Mouse (Mus musculus) heart, postnatal 0 days (tissue): Measurements from ENCODE around the gene Arrb1. TPM values are rescaled to one million over a fixed set of nuclear protein-coding genes. Genes with fewer than 3 reads are reported as not detected.

ENCODE experiments used
- ATAC-seq: fragments of 200-750 bp; cut with Nextera tagmentation; 2 replicates; pipeline ENCODE4 v1.8.0; 2017; ENCODE audit warnings: low read depth, moderate number of reproducible peaks, moderate library complexity; ENCODE audit not compliant: insufficient read depth
- DNase-seq: peaks from one replicate; pipeline ENCODE4 v3.0.0-alpha.2; 2016; ENCODE audit warnings: low spot score
- H3K27ac ChIP-seq: fragments of 300-500 bp; sonication (generic); 2 replicates; pipeline ENCODE4 v1.5.1; 2014; ENCODE audit warnings: low read depth, mild to moderate bottlenecking
- H3K27me3 ChIP-seq: fragments of 300-500 bp; sonication (generic); 2 replicates; pipeline ENCODE4 v1.6.1; 2014; ENCODE audit warnings: low read length, mixed read lengths; ENCODE audit not compliant: control insufficient read depth, insufficient read depth
- H3K36me3 ChIP-seq: fragments of 300-500 bp; sonication (generic); replicated peaks from 2 replicates; pipeline ENCODE4 v1.6.1; 2014; ENCODE audit warnings: low read length, mixed read lengths; ENCODE audit not compliant: control insufficient read depth, insufficient read depth
- H3K4me1 ChIP-seq: fragments of 300-500 bp; sonication (generic); 2 replicates; pipeline ENCODE4 v1.6.1; 2014; ENCODE audit warnings: antibody characterized with exemption; ENCODE audit not compliant: control insufficient read depth, insufficient read depth
- H3K4me2 ChIP-seq: fragments of 300-500 bp; sonication (generic); 2 replicates; pipeline ENCODE4 v1.6.1; 2014; ENCODE audit warnings: low read depth, mild to moderate bottlenecking, low read length, moderate library complexity
- H3K4me3 ChIP-seq: fragments of 300-500 bp; sonication (generic); 2 replicates; pipeline ENCODE4 v1.5.1; 2014; ENCODE audit warnings: low read depth, low read length
- H3K9ac ChIP-seq: fragments of 300-500 bp; sonication (generic); replicated peaks from 2 replicates; pipeline ENCODE4 v1.6.1; 2014; ENCODE audit warnings: low read depth, low read length, mixed read lengths
- H3K9me3 ChIP-seq: fragments of 300-500 bp; sonication (generic); replicated peaks from 2 replicates; pipeline ENCODE4 v1.6.1; 2016; ENCODE audit warnings: low read length; ENCODE audit not compliant: control insufficient read depth
- CTCF ChIP-seq: IDR thresholded peaks from 2 replicates; pipeline ENCODE4 v1.5.1; 2016; ENCODE audit warnings: antibody characterized with exemption, control low read depth, low read depth
- EP300 ChIP-seq: IDR thresholded peaks from 2 replicates; pipeline ENCODE4 v1.6.1; 2016; ENCODE audit warnings: antibody characterized with exemption, low read depth
- WGBS: fragments of 180-500 bp; shearing (Covaris S2); extraction: QIAGEN DNeasy Blood & Tissue Kit; methylation state at CpG from one replicate; pipeline ENCODE4 v1.1.7; 2014; 5-methylcytosine and 5-hydroxymethylcytosine counted together
- polyA plus RNA-seq: library from polyadenylated mRNA; unstranded; fragments of >200 nt; fragmentation: Nextera tagmentation; extraction: Ambion mirVana; gene quantifications from 2 replicates; pipeline ENCODE4 v1.2.1, GENCODE M21; 2015
- total RNA-seq: library from RNA; depleted of rRNA; stranded (reverse); fragments of >200 nt; gene quantifications from 2 replicates; pipeline ENCODE4 v1.2.3, GENCODE M21; 2014; ENCODE audit warnings: low replicate concordance

The Arrb1 gene
- total and polyA plus RNA-seq, 2 experiments from 2014 or later, result 3.3 to 23.8 TPM

DNA sequence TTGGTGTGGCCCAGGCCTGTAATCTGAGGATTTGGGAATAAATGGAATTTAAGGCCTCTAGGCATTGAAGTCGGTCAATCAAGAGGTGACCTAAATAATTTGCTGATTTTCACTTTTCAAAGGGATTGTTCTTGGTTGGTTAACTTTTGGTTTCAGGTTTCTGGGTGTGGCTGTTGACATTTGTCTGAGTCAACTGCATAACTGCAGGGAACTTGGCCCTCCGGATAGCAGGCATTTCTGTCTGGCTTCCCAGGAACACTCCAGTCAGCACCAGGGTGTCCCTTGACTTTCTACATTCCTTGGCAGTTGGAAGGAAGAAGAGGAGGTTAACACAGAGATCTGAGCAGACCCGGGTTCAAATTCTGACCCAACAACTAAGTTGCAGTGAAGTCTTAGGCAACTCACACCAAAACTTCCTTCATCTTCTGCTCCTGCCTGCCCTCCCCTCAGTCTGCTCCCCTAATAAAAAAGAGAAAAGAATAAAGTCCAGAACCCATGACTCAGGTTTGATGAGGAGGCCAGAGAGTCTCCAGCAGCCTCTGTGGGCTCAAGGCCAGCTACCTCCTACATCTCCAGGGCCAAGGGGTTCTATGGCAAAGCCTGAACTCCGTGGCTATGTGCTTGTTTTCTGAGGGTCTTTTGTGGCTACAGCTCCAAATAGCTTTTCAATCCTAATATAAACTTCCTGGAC is 16.2 kb upstream of the Arrb1 start:
- 0 out of 2 replicates have a peak, but pooled peaks cover 4% of the 10 kb centered on the region for H3K9me3 ChIP-seq
- H3K9ac ChIP-seq, result no peak overlapping the region
- H3K4me3 ChIP-seq, result no peak overlapping the region
- H3K4me1 ChIP-seq, result no peaks in the 10 kb centered on the region
- TF ChIP-seq EP300, result no peak
- no peak for TF ChIP-seq CTCF
- no peaks in the 10 kb centered on the region for H3K36me3 ChIP-seq
- no peaks in the 10 kb centered on the region for H3K27me3 ChIP-seq
- H3K27ac ChIP-seq, result no peak overlapping the region
- DNase-seq, result no peak
- WGBS, result 51% methylated on average over 4 of the region's 4 CpGs
- no peak overlapping the region for H3K4me2 ChIP-seq
- ATAC-seq, result no peak

DNA sequence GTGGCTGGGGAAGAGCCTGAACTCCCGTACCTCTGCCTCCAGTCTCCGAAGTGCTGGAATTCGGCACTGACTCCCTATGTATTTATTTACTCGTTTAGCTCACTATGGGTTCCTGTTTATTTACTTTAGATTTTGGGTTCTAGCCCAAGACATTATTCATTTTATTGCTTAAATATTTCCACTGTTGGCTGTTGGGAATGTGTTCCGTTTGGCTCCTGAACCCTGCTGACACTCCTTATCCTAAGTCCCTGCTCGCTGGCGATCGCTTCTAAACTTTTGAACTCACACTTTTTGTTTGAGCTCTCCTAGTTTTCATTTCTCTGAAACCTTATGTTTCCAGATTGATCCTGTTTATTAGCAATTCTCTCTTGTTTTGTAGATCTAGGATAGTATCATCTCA is 12.1 kb upstream of the Arrb1 start:
- ATAC-seq (no peak), DNase-seq (no peak)
- Histone ChIP-seq H3K4me3 (no peak overlapping the region), H3K27ac (no peak overlapping the region), H3K9ac (no peak overlapping the region), H3K4me1 (no peaks in the 10 kb centered on the region), H3K36me3 (no peaks in the 10 kb centered on the region), H3K4me2 (no peak overlapping the region), H3K27me3 (no peaks in the 10 kb centered on the region), H3K9me3 (0 out of 2 replicates have a peak, but pooled peaks cover 4% of the 10 kb centered on the region)
- TF ChIP-seq CTCF, result no peak
- no peak for TF ChIP-seq EP300
- WGBS, result 62% methylated on average over 8 of the region's 8 CpGs

DNA sequence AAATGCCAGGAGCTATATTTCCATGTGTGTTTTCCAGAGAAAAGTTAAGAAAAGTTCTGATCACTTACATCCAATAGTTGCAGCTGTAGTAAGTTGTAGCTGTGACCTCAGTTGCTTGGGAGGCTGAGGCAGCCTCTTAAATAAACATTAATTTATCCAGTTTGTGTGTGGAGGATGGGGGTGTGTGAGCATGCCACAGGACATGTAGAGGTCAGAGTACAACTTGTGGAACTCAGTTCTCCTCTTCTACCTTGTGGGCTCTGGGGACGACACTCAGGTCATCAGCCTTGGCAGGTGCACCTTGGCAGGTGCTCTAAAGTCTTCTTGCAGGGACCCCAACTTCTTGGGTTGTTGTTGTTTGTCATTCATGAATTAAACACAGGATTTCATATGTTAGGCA is 11.4 kb upstream of the Arrb1 start:
- no peak for ATAC-seq
- H3K27ac ChIP-seq, result no peak overlapping the region

DNA sequence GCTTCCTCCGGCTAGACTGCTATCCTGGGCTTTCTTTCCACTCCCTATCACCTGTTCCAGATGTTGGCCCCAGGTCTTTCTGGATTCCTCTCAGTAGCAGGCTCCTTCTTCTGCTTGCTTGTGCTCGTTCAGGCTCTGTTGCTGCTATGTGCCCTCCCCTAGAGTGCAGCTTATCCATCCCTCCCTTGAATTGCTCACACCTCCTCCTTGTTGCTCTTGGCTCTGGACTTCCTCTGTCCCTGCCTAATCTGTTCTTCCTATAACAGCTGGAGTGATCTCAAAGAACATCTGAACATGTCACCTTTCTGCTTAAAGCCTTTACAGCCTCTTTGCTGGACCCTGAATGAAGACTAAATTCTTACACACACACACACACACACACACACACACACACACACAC is 6.7 kb upstream of the Arrb1 start:
- H3K9me3 ChIP-seq, result no peaks in the 10 kb centered on the region
- ATAC-seq, result no peak

More for the DNA sequence above, 11.4 kb upstream of the Arrb1 start:
- Histone ChIP-seq H3K27me3 (no peaks in the 10 kb centered on the region), H3K4me3 (no peak overlapping the region), H3K9me3 (0 out of 2 replicates have a peak, but pooled peaks cover 4% of the 10 kb centered on the region), H3K4me1 (no peaks in the 10 kb centered on the region), H3K4me2 (no peak overlapping the region), H3K9ac (no peak overlapping the region), H3K36me3 (no peaks in the 10 kb centered on the region)
- TF ChIP-seq CTCF (no peak), EP300 (no peak)
- no peak for DNase-seq
- 86% methylated on average over 1 of the region's 1 CpGs for WGBS

GRCm38 (mm10) chr7:99529410-99529809 is 5.9 kb upstream of the Arrb1 start:
- H3K9ac ChIP-seq, result no peak overlapping the region
- ATAC-seq (no peak), DNase-seq (no peak)
- H3K4me1 ChIP-seq, result no peaks in the 10 kb centered on the region
- 40% methylated on average over 5 of the region's 5 CpGs for WGBS
- H3K4me2 ChIP-seq, result no peak overlapping the region
- TF ChIP-seq EP300 (no peak), CTCF (no peak)
- H3K4me3 ChIP-seq, result no peak overlapping the region
- no peaks in the 10 kb centered on the region for H3K27me3 ChIP-seq
- no peak overlapping the region for H3K27ac ChIP-seq
- no peaks in the 10 kb centered on the region for H3K36me3 ChIP-seq
- no peaks in the 10 kb centered on the region for H3K9me3 ChIP-seq

More for the DNA sequence above, 6.7 kb upstream of the Arrb1 start:
- no peak overlapping the region for H3K27ac ChIP-seq
- WGBS, result 29% methylated on average over 2 of the region's 2 CpGs
- H3K36me3 ChIP-seq, result no peaks in the 10 kb centered on the region
- no peaks in the 10 kb centered on the region for H3K4me1 ChIP-seq
- no peak overlapping the region for H3K9ac ChIP-seq
- no peak overlapping the region for H3K4me3 ChIP-seq
- no peaks in the 10 kb centered on the region for H3K27me3 ChIP-seq
- DNase-seq, result no peak
- no peak for TF ChIP-seq CTCF
- TF ChIP-seq EP300, result no peak
- H3K4me2 ChIP-seq, result no peak overlapping the region

GRCm38 (mm10) chr7:99531408-99531970 is 3.8 kb upstream of the Arrb1 start:
- Histone ChIP-seq H3K36me3 (no peaks in the 10 kb centered on the region), H3K4me1 (peaks cover 6% of the 10 kb centered on the region), H3K27me3 (no peaks in the 10 kb centered on the region), H3K9me3 (no peaks in the 10 kb centered on the region), H3K9ac (no peak overlapping the region), H3K27ac (no peak overlapping the region), H3K4me2 (no peak overlapping the region), H3K4me3 (no peak overlapping the region)
- WGBS, result 72% methylated on average over 3 of the region's 3 CpGs
- no peak for ATAC-seq
- DNase-seq, result no peak
- TF ChIP-seq EP300 (no peak), CTCF (no peak)
